Mouse (Mus musculus): Measurements from ENCODE around the gene 2700049A03Rik. TPM values are rescaled to one million over a fixed set of nuclear protein-coding genes. Genes with fewer than 3 reads are reported as not detected.
A peak's percentile ranks its signal among the peaks of the same experiment; 100 is the strongest.

The 2700049A03Rik gene
- total RNA-seq, 2 experiments from 2014 or later: 7.5 to 9.0 TPM

DNA sequence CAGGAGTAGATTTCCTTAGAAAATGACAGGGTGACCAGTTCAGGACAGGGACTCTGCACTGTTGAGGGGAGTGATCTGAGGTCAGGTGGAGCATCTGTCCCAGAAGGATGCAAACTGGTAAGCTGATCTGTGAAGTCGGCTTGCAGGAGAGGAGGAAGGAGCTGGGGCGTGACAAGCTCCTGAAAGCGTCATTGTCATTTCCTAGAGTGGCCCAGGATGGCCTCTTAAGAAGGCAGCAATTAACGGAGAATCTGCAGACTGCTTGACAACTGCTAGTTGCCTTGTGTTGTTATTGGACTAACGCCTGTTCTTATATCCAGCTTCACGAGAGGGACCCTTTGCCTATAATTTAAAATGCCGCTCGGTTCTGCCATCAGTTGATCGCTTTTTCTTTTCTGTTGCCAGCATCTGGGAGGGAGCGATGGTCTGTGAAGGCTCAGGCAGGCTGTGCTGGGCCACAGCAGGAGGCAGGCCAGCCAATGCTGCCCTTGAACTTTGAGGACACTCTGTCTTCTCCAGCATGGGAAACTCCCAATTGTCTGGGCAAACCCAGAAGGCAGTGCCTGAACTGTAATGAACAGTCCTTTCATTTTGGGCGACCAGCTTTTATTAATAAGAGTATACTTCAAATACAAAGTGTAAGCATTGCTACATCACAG, 116.0 kb downstream of the 2700049A03Rik start:
- no peak overlapping the region for H3K4me3 ChIP-seq
- no peak overlapping the region for H3K27ac ChIP-seq
- TF ChIP-seq CTCF (conservative IDR thresholded peaks at IDR 0.05): no peak
- DNase-seq (ENCODE audit: low spot score in 2 of 2): no peak

DNA sequence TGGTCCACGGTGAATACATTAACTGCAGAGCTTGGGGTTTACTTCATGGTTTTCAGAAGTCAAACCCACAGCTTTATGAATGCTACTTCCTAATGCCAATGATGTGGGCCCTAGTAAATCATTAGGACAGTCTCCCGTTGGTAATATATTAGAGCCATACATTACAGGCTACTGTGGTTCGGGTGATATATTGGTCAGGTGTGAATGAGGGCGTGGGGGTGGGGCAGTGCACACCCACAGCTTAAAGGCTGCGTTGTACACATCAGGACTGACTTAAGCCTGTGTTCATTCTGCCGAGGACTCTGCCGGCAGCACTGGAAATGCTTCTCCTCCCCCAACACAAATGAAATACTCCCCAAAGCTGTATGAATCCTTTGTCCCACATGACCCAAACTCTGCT, 118.1 kb downstream of the 2700049A03Rik start:
- Histone ChIP-seq H3K27ac (no peak overlapping the region), H3K4me3 (no peak overlapping the region)
- no peak for TF ChIP-seq CTCF (conservative IDR thresholded peaks at IDR 0.05)
- no peak for DNase-seq (ENCODE audit: low spot score in 2 of 2)

DNA sequence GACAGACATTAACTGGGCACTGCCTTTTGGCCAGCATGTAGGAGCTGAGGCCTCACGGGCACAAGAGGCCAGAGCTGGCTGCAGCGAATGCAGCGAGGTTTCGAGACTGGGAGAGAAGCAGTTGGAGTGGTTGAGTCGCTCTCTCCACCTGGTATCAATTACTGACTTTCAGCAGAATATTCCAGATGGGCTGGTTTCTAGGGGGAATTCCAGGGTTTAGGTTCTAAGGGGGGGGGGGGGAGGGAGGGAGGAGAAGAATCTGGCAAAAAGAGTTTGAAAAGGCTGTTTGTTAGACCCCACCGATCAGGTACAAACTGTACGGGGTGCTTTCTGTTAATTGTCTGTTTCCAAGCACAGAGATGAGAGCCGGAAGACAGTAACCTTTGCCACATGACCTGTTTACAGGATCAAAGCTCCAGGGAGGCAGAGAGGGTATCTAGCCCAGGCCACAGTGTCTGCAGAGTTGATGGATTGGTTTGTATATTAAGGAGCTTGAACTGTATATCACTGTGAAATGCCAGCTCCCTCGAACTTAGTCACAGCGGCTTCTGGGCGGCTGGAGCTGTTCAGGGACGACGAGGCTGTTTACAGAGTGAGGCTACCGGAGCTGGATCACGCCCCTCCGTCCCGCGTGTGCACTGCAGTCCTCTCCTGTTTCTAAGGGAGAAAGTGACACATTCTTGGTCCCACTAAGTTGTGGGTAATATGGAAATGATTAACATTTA, 121.7 kb downstream of the 2700049A03Rik start:
- DNase-seq (ENCODE audit: low spot score in 2 of 2): no peak
- TF ChIP-seq CTCF (conservative IDR thresholded peaks at IDR 0.05): no peak
- H3K4me3 ChIP-seq: no peak overlapping the region
- no peak overlapping the region for H3K27ac ChIP-seq

DNA sequence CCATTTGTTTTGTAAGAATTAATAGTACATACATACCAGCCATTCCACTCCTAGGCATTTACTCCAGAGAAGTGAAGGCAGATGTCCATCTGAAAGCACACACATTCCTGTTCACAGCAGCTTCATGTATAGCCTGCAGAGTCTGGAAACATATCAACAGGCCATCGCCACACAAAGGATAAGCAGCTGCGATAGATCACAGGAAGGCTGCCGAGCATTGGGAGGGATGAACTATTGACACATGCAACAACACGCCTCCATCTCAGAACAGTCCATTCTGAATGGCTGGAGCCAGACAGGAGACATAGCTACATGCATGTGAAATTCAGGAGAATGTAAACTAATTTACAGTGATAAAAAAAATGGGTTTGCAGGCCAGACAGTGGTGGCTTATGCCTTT, 127.6 kb downstream of the 2700049A03Rik start:
- TF ChIP-seq CTCF (conservative IDR thresholded peaks at IDR 0.05): no peak
- no peak for DNase-seq (ENCODE audit: low spot score in 2 of 2)
- Histone ChIP-seq H3K4me3 (no peak overlapping the region), H3K27ac (no peak overlapping the region)

- DNase-seq (ENCODE audit: low spot score in 2 of 2): no peak
- no peak for TF ChIP-seq CTCF (conservative IDR thresholded peaks at IDR 0.05)
- no peak overlapping the region for H3K4me3 ChIP-seq
- no peak overlapping the region for H3K27ac ChIP-seq
Observed at GRCm38 (mm10) chr12:71269367-71269766, 132.7 kb downstream of the 2700049A03Rik start.

GRCm38 (mm10) chr12:71271131-71271530, 134.5 kb downstream of the 2700049A03Rik start:
- TF ChIP-seq CTCF (conservative IDR thresholded peaks at IDR 0.05): no peak
- no peak for DNase-seq (ENCODE audit: low spot score in 2 of 2)
- Histone ChIP-seq H3K27ac (no peak overlapping the region), H3K4me3 (no peak overlapping the region)

- Histone ChIP-seq H3K27ac (no peak overlapping the region), H3K4me3 (no peak overlapping the region)
- no peak for DNase-seq (ENCODE audit: low spot score in 2 of 2)
- peak; percentile 53 for TF ChIP-seq CTCF (conservative IDR thresholded peaks at IDR 0.05)
Observed at GRCm38 (mm10) chr12:71274519-71275237, 138.0 kb downstream of the 2700049A03Rik start.

- no peak overlapping the region for H3K27ac ChIP-seq
- H3K4me3 ChIP-seq: no peak overlapping the region
- no peak for DNase-seq (ENCODE audit: low spot score in 2 of 2)
- TF ChIP-seq CTCF (conservative IDR thresholded peaks at IDR 0.05): no peak
Observed at GRCm38 (mm10) chr12:71275906-71276595, 139.4 kb downstream of the 2700049A03Rik start.

DNA sequence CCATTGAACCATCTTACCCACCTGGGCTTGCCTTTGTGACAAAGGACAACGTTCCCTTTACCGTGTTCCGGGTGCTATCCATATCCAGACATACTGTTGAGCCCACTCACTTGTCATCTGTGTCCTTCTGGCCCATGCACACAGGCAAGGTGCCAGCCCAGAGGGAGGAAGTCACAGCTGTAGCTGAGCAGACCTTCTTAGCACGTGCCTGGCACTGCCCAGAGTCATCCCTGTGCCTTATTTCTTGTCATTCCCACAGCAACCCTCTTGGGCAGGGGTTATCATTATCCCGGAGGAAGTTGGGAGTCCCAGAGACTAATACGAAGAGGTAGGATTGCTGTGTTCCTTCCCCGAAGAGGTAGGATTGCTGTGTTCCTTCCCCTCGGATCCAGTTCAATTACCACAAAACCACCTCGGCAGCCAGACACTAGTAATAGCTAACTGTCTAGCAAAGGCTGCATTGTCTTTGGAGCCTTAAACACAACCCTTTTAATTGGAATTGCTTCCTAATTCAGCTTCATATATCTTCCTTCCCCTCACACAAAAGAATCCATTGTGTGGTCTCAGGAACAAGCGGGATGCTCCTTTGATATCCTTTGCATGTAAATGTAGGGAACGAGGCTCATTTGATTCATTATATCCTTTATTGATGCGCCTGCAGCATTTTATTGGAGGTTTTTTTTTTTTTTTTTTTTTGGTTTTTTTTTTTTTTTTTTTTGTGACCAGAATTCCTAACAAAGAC, 143.0 kb downstream of the 2700049A03Rik start:
- no peak overlapping the region for H3K27ac ChIP-seq
- no peak for DNase-seq (ENCODE audit: low spot score in 2 of 2)

DNA sequence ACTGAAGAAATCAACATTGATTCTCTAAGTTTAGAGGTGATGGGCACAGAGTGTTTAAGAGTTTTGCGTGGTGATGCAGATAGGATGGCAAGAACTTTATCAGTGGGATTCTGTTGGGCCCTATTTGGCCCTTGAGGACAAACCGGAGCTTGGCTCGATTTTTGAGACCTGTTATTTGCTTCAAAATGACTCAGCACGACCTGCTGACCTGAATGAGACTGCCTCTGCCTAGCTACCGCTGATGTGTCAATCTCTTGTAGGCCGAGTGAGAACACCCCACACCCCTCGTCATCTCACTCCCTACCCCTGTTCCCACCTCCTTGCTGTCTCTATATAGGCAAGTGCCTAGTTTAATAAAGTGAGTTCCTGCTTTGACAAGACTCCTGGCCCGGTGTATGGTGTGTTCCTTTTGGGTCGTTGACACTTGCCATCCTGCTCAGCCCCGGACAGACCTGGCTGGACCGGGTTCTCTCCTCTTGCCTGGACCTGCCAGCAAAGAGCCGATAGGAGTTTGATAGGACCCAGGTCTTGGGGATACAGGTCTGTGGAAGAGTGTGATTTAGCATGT, 144.6 kb downstream of the 2700049A03Rik start:
- no peak for DNase-seq (ENCODE audit: low spot score in 2 of 2)
- no peak for TF ChIP-seq CTCF (conservative IDR thresholded peaks at IDR 0.05)
- H3K4me3 ChIP-seq: no peak overlapping the region
- H3K27ac ChIP-seq: no peak overlapping the region

More for the DNA sequence above, 143.0 kb downstream of the 2700049A03Rik start:
- no peak overlapping the region for H3K4me3 ChIP-seq
- no peak for TF ChIP-seq CTCF (conservative IDR thresholded peaks at IDR 0.05)

GRCm38 (mm10) chr12:71285399-71285798, 148.8 kb downstream of the 2700049A03Rik start:
- Histone ChIP-seq H3K4me3 (no peak overlapping the region), H3K27ac (no peak overlapping the region)
- no peak for DNase-seq (ENCODE audit: low spot score in 2 of 2)
- TF ChIP-seq CTCF (conservative IDR thresholded peaks at IDR 0.05): no peak

- no peak for TF ChIP-seq CTCF (conservative IDR thresholded peaks at IDR 0.05)
- H3K4me3 ChIP-seq: no peak overlapping the region
- H3K27ac ChIP-seq: no peak overlapping the region
- no peak for DNase-seq (ENCODE audit: low spot score in 2 of 2)
Observed at GRCm38 (mm10) chr12:71290460-71290859, 153.8 kb downstream of the 2700049A03Rik start.

Other genes starting within 250 kb of the 2700049A03Rik start
- gene Actr10, start 199.0 kb upstream of the 2700049A03Rik start, total RNA-seq (2021): 100 to 1,000 TPM; 160 to 172 TPM
- gene Psma3, start 162.2 kb upstream of the 2700049A03Rik start, total RNA-seq (2021): 100 to 1,000 TPM; 193 to 200 TPM
- 10 to 100 TPM; 37.3 to 40.2 TPM for gene Arid4a, start 120.9 kb upstream of the 2700049A03Rik start, total RNA-seq (2021)
- not detected for gene Tomm20l, start 25.4 kb upstream of the 2700049A03Rik start, total RNA-seq (2021)
- 10 to 100 TPM; 61.7 to 69.7 TPM for gene Timm9, start 164 bp upstream of the 2700049A03Rik start, total RNA-seq (2021)
- gene Dact1, start 173.0 kb downstream of the 2700049A03Rik start, total RNA-seq (2021): 1 to 10 TPM; 6.4 to 7.6 TPM